Mouse (Mus musculus): ENCODE measurements around the gene Ralbp1. TPM values are rescaled to one million over a fixed set of nuclear protein-coding genes. Genes with fewer than 3 reads are reported as not detected.

The Ralbp1 gene
- polyA plus RNA-seq, 1 experiment from 2014 or later: 48.6 TPM

GRCm38 (mm10) chr17:65912202-65912601, 26.6 kb upstream of the Ralbp1 start:
- DNase-seq (ENCODE audit: extremely low spot score, low spot score): no peak
- no peaks in the 10 kb centered on the region; the same call in 1 of the 2 replicates for H3K36me3 ChIP-seq (replicated peaks)
- H3K9me3 ChIP-seq: no peaks in the 10 kb centered on the region
- no peak overlapping the region for H3K27ac ChIP-seq
- 94% methylated on average over 2 of the region's 2 CpGs for WGBS
- H3K4me3 ChIP-seq: no peak overlapping the region
- H3K27me3 ChIP-seq (ENCODE audit: poor library complexity, severe bottlenecking): no peaks in the 10 kb centered on the region
- H3K4me1 ChIP-seq: peaks cover 33% of the 10 kb centered on the region

DNA sequence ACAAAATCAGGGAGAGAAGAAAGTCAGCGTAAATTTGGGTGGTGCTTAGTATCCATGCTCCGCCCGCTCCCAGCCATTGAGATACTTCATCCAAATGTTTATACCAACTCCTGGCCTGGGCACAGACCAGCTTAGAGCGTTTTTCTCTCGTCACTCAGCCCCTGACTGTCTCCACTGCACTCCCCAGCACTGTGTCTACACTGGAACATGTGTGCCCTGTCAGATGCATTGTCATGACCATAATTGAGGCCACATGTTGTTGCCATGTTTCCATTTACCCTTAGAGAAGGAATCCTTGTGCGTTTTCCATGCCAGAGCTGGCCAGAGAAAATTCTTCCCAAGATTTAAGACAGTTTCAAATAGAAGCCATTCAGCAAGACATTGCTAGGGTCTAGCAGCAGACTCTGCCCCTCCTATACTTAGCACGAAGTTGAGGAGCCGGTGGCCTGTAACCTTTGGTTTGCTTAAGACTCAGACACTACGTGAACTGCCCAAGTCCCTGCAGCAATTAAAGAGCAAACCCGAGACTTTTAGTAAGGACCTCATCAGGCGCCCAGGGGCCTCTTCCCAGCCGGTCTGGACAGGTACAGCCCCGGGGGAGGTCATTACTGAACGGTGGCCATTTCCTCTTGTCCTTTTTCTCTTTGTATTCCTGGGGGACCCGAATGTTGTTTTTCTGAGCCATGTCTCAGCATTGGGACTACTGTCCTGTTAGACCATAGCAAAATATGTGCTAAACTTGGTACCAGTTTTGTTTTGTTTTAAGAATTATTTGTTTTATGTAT, 25.9 kb upstream of the Ralbp1 start:
- WGBS: 78% methylated on average over 15 of the region's 15 CpGs
- Histone ChIP-seq H3K4me3 (no peak overlapping the region), H3K4me1 (peaks cover 33% of the 10 kb centered on the region), H3K27ac (no peak overlapping the region), H3K27me3 (ENCODE audit: poor library complexity, severe bottlenecking) (no peaks in the 10 kb centered on the region), H3K36me3 (replicated peaks) (no peaks in the 10 kb centered on the region; the same call in 1 of the 2 replicates), H3K9me3 (no peaks in the 10 kb centered on the region)
- DNase-seq (ENCODE audit: extremely low spot score, low spot score): no peak

GRCm38 (mm10) chr17:65908270-65908669, 22.7 kb upstream of the Ralbp1 start:
- no peaks in the 10 kb centered on the region for H3K27me3 ChIP-seq (ENCODE audit: poor library complexity, severe bottlenecking)
- no peak overlapping the region for H3K4me3 ChIP-seq
- peaks cover 8% of the 10 kb centered on the region; the same call in 1 of the 2 replicates for H3K36me3 ChIP-seq (replicated peaks)
- H3K4me1 ChIP-seq: peaks cover 14% of the 10 kb centered on the region
- H3K27ac ChIP-seq: no peak overlapping the region
- H3K9me3 ChIP-seq: peaks cover 9% of the 10 kb centered on the region; the same call in 1 of the 2 replicates
- no peak for DNase-seq (ENCODE audit: extremely low spot score, low spot score)

DNA sequence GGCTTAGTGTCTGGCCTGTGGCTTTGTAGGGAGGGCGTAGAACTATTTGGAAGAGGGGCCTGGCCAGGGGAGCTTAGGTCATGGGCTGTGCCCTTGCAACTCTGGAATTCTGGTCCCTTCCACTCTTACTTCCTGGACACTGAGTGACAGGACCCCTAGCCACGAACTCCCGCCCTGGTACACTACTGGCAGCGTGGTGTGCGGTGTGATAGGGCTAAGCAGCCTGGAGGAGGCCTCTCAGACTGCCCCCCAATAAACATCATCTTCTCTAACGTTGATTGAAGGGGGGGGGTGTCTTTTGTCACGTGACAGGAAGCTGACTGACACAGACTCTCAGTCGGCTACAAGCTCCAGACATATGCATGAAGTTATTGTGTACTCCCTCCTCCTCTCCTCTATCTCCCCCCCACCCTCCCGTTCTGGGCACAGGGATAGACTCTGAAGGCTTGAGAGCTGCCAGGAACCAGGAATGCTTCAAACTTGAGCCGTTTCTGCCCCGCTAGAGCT, 21.4 kb upstream of the Ralbp1 start:
- H3K4me3 ChIP-seq: no peak overlapping the region
- peaks cover 13% of the 10 kb centered on the region; the same call in 1 of the 2 replicates for H3K36me3 ChIP-seq (replicated peaks)
- H3K9me3 ChIP-seq: peaks cover 14% of the 10 kb centered on the region; the same call in 1 of the 2 replicates
- DNase-seq (ENCODE audit: extremely low spot score, low spot score): no peak
- H3K4me1 ChIP-seq: peaks cover 14% of the 10 kb centered on the region
- H3K27me3 ChIP-seq (ENCODE audit: poor library complexity, severe bottlenecking): no peaks in the 10 kb centered on the region
- H3K27ac ChIP-seq: no peak overlapping the region
- 68% methylated on average over 11 of the region's 11 CpGs for WGBS

DNA sequence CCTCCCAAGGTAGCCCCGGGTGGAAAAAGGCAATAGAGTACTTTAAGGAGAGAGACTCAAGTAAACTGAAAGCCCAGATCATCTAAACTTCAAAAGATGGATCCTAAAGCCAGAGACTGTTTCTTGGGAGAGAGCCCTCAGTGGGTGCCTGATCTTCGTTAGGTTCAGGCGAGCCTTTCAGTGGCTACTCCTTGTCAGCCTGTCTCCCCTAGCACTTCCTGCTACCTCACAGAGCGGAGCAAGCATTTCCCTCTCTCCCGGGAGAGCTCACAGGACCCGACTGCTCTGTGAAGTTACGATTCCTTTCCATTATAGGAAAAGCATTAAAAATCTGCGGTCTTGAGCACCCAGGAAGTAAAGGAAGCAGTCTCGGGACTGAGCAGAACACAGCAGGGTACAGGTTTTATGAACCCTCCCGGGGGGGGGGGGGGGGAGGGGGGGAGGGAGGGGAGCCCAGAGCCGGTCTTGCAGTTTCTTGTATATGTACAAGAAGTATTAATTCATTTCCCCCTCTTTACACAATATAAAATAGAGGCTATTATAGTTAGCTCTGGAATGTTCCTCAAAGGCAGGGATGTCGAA, 20.8 kb upstream of the Ralbp1 start:
- H3K4me3 ChIP-seq: no peak overlapping the region
- 50% methylated on average over 12 of the region's 12 CpGs for WGBS

GRCm38 (mm10) chr17:65905241-65905640, 19.6 kb upstream of the Ralbp1 start:
- 82% methylated on average over 14 of the region's 14 CpGs for WGBS
- DNase-seq (ENCODE audit: extremely low spot score, low spot score): no peak
- H3K9me3 ChIP-seq: peaks cover 14% of the 10 kb centered on the region; the same call in 1 of the 2 replicates
- peaks cover 7% of the 10 kb centered on the region for H3K4me1 ChIP-seq
- H3K27ac ChIP-seq: no peak overlapping the region
- H3K4me3 ChIP-seq: no peak overlapping the region
- H3K27me3 ChIP-seq (ENCODE audit: poor library complexity, severe bottlenecking): no peaks in the 10 kb centered on the region
- H3K36me3 ChIP-seq (replicated peaks): peaks cover 13% of the 10 kb centered on the region; the same call in 1 of the 2 replicates

More for the DNA sequence above, 20.8 kb upstream of the Ralbp1 start:
- Histone ChIP-seq H3K36me3 (replicated peaks) (peaks cover 13% of the 10 kb centered on the region; the same call in 1 of the 2 replicates), H3K4me1 (peaks cover 11% of the 10 kb centered on the region), H3K27ac (no peak overlapping the region), H3K27me3 (ENCODE audit: poor library complexity, severe bottlenecking) (no peaks in the 10 kb centered on the region), H3K9me3 (peaks cover 14% of the 10 kb centered on the region; the same call in 1 of the 2 replicates)
- no peak for DNase-seq (ENCODE audit: extremely low spot score, low spot score)

DNA sequence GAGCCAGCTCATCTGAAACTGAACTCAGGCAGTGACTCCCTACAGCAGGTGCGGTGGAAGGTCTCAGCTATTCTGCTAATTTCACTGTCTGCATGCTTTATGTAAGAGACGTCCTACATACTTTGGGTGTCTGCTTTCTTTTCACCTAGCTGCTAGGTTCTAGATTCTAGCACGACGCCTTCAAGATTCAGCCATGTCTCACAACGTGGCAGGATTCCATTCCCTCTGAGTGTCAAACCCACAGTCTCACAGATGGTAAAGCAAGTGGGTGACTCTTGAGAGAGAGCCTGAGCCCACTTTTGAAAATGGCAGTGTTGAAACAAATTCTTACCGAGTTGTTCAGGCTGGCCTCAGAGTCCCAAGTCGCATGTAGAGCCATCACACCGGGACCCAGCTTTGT, 18.2 kb upstream of the Ralbp1 start:
- H3K27ac ChIP-seq: no peak overlapping the region
- H3K27me3 ChIP-seq (ENCODE audit: poor library complexity, severe bottlenecking): no peaks in the 10 kb centered on the region
- peaks cover 13% of the 10 kb centered on the region; the same call in 1 of the 2 replicates for H3K36me3 ChIP-seq (replicated peaks)
- H3K4me1 ChIP-seq: peaks cover 7% of the 10 kb centered on the region
- peaks cover 14% of the 10 kb centered on the region; the same call in 1 of the 2 replicates for H3K9me3 ChIP-seq
- H3K4me3 ChIP-seq: no peak overlapping the region
- 94% methylated on average over 8 of the region's 8 CpGs for WGBS
- DNase-seq (ENCODE audit: extremely low spot score, low spot score): no peak

DNA sequence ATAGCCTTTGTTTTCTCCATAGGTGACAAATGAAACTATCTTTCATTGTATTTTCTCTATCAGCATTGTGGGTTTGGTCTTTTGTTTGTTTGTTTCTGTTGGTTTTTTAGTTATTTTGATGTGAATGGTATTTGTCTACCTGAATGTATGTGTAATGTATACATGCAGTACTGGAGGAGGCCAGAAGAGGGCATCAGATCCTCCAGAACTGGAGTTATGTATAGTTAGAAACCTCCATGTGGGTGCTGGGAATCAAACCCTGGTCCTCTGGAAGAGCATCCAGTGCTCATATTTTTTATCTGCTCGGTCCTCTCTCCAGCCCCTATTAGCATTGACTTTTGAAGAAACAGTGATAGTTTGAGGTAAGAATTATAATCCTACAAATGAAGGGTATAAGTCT, 17.4 kb upstream of the Ralbp1 start:
- H3K4me3 ChIP-seq: no peak overlapping the region

DNA sequence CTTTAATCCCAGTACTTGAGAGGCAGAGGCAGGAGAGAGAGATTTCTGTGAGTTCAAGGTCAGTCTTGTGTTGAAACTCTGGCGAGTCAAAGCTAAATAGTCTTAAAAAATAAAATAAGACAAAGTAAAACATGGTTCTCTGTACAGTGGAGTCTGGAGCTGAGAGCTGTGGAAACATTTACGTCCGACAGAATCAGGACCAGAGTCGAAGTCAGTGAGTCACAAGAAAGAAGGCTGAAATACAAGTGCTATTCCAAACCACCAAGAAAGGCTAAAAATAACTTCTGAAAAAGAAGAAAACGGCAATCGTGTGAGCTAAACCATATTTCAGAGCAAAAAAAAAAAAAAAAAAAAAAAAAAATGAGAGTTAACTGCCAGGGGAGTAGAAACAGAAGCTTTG, 16.7 kb upstream of the Ralbp1 start:
- H3K9me3 ChIP-seq: peaks cover 14% of the 10 kb centered on the region; the same call in 1 of the 2 replicates
- H3K27me3 ChIP-seq (ENCODE audit: poor library complexity, severe bottlenecking): no peaks in the 10 kb centered on the region
- peaks cover 7% of the 10 kb centered on the region for H3K4me1 ChIP-seq
- DNase-seq (ENCODE audit: extremely low spot score, low spot score): no peak
- H3K27ac ChIP-seq: no peak overlapping the region
- H3K36me3 ChIP-seq (replicated peaks): peaks cover 13% of the 10 kb centered on the region; the same call in 1 of the 2 replicates
- 89% methylated on average over 6 of the region's 6 CpGs for WGBS
- H3K4me3 ChIP-seq: no peak overlapping the region

More for the DNA sequence above, 17.4 kb upstream of the Ralbp1 start:
- Histone ChIP-seq H3K27me3 (ENCODE audit: poor library complexity, severe bottlenecking) (no peaks in the 10 kb centered on the region), H3K36me3 (replicated peaks) (peaks cover 13% of the 10 kb centered on the region; the same call in 1 of the 2 replicates), H3K27ac (no peak overlapping the region), H3K4me1 (peaks cover 7% of the 10 kb centered on the region), H3K9me3 (peaks cover 14% of the 10 kb centered on the region; the same call in 1 of the 2 replicates)
- 85% methylated on average over 1 of the region's 1 CpGs for WGBS
- no peak for DNase-seq (ENCODE audit: extremely low spot score, low spot score)

- no peak for DNase-seq (ENCODE audit: extremely low spot score, low spot score)
- no peak overlapping the region for H3K27ac ChIP-seq
- no peaks in the 10 kb centered on the region for H3K4me1 ChIP-seq
- H3K4me3 ChIP-seq: no peak overlapping the region
- no peaks in the 10 kb centered on the region for H3K27me3 ChIP-seq (ENCODE audit: poor library complexity, severe bottlenecking)
- H3K36me3 ChIP-seq (replicated peaks): no peaks in the 10 kb centered on the region
- WGBS: 75% methylated on average over 3 of the region's 3 CpGs
- H3K9me3 ChIP-seq: no peaks in the 10 kb centered on the region
Observed at GRCm38 (mm10) chr17:65896016-65896415, 10.4 kb upstream of the Ralbp1 start.

GRCm38 (mm10) chr17:65889476-65889875, 3.9 kb upstream of the Ralbp1 start:
- Histone ChIP-seq H3K36me3 (replicated peaks) (no peaks in the 10 kb centered on the region), H3K4me3 (no peak overlapping the region), H3K27ac (no peak overlapping the region), H3K4me1 (peaks cover 16% of the 10 kb centered on the region), H3K9me3 (no peaks in the 10 kb centered on the region), H3K27me3 (ENCODE audit: poor library complexity, severe bottlenecking) (no peaks in the 10 kb centered on the region)
- no peak for DNase-seq (ENCODE audit: extremely low spot score, low spot score)
- 81% methylated on average over 5 of the region's 5 CpGs for WGBS

DNA sequence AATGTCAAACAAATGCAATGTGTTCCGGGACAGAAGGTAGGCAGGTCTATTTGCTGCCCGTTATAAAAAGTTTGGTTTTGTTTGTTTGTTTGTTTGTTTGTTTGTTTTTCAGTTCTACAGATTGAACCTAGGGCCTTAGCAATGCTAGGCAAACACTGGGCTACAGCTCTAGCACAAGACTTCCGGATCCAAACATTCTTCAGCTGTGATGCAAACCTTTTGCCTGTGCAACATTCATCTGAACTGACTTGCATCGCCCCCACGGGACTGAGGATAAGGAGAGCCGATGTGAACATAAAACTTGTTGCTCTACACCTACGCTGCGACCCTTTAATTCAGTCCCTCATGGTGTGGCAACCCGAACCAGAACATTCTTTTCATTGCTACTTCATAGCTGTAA, 973 bp upstream of the Ralbp1 start:
- Histone ChIP-seq H3K4me3 (peak overlapping the region; percentile 73), H3K27me3 (ENCODE audit: poor library complexity, severe bottlenecking) (no peaks in the 10 kb centered on the region), H3K36me3 (replicated peaks) (no peaks in the 10 kb centered on the region), H3K27ac (peak overlapping the region; percentile 94; the same call in 1 of the 2 replicates), H3K4me1 (peaks cover 30% of the 10 kb centered on the region), H3K9me3 (no peaks in the 10 kb centered on the region)
- 86% methylated on average over 9 of the region's 9 CpGs for WGBS
- no peak for DNase-seq (ENCODE audit: extremely low spot score, low spot score)

- WGBS: 0% methylated on average over 11 of the region's 11 CpGs
- H3K36me3 ChIP-seq (replicated peaks): no peaks in the 10 kb centered on the region
- peak overlapping the region; percentile 73 for H3K4me3 ChIP-seq
- no peaks in the 10 kb centered on the region for H3K9me3 ChIP-seq
- H3K27ac ChIP-seq: peak overlapping the region; percentile 94
- DNase-seq (ENCODE audit: extremely low spot score, low spot score): no peak
- no peaks in the 10 kb centered on the region for H3K27me3 ChIP-seq (ENCODE audit: poor library complexity, severe bottlenecking)
- H3K4me1 ChIP-seq: peaks cover 30% of the 10 kb centered on the region
Observed at GRCm38 (mm10) chr17:65885398-65885696, 251 bp downstream of the Ralbp1 start.
